Mouse (Mus musculus) T-helper 1 cell (primary cell): ENCODE measurements around the gene Tti1.
"Not testable (repeated sequence)": the region's sequence is repeated elsewhere in the genome, so short reads cannot be mapped to it uniquely, and the experiment has no call there.

Experiments used
- in situ Hi-C: fragments of 300-600 bp; cut with MboI, MseI; formaldehyde crosslinking; loops from one replicate; pipeline ENCODE4 v1.15.1; 2025; ENCODE audit warnings: high pct_unique_total_duplicates

Tti1 gene

GRCm38 (mm10) chr2:158028354-158028863 lies at the start of gene Tti1, which contains the start of gene Rprd1b:
Tti1 (minus strand) TSS chr2:158028433.
Rprd1b (plus strand) TSS chr2:158028497.
- in situ Hi-C loops: loop anchor here (25.0 kb wide), 1 partner anchor 734 kb away; the partner anchor contains the start of gene Fam83d

DNA sequence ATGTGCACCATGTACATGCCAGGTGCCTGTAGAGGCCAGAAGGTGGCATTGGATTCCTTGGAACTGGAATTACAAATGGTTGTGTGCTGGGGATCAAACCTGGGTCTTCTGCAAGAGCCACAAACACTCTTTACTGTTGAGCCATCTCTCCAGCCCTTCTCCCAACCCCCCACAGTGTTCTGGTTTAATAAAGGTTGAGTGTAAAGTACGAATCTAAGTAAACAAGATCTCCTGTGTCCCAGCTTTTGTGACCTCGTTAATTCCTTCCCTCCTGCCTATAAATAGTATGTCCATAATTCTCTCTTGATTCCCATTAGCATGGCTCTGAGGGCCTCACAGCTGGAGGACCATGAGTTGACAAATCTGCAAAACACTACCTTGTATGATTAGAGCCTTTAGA lies 49.7 kb upstream of the Tti1 start:
- in situ Hi-C loops: no loop called here

DNA sequence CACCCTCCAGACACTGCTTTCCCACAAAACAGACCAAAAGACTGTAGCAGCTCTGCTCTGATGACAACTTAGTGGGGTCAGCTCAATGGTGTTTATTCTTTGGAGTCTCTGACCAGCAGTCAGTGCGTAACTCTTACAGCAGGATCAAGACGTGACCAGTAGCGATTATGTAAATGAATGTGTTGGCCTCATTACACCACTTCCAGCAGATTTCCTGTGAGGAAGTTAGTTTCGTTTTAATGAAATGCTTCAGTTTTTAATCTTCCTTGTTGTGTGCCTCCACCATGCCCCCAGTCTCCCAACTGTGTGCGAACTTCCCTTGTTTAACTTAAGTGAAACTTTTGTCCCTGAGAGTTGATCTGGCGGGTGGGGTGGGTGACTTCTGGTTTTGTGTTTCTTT lies 48.5 kb upstream of the Tti1 start:
- in situ Hi-C loops: no loop called here

DNA sequence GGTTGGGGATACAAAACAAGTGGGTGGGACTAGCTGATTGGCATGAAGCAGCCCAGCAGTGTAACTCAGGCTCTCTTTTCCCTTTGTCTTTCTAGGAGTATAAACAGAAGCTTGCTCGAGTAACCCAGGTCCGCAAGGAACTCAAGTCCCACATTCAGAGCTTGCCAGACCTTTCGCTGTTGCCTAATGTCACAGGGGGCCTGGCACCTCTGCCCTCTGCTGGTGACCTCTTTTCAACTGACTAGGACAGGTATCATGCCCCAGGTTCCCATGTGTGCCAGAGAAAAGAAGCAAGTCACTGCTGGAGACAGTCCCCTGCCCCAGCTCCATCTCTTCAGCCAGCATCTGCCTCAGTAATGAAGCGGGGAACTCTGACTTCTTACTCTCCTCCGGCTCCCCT lies 46.6 kb upstream of the Tti1 start:
- in situ Hi-C loops: no loop called here

DNA sequence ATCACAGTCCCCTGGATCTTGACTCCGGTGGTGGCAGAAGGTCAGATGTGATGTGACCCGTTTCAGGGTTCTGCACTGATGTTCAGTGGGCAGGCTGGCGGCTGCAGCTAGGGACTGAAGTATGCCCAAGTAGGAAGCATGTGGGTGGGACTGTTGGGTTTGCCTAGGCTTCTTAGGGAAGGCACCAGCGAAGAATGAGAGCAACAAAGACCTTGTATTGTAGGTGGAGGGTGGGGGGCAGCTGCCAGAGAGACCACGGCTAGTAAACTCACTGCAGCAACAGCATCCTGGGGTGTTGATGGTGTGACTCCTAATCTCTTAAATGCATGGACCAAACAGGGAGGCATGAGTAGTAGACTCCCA lies 43.4 kb upstream of the Tti1 start:
- in situ Hi-C loops: no loop called here

DNA sequence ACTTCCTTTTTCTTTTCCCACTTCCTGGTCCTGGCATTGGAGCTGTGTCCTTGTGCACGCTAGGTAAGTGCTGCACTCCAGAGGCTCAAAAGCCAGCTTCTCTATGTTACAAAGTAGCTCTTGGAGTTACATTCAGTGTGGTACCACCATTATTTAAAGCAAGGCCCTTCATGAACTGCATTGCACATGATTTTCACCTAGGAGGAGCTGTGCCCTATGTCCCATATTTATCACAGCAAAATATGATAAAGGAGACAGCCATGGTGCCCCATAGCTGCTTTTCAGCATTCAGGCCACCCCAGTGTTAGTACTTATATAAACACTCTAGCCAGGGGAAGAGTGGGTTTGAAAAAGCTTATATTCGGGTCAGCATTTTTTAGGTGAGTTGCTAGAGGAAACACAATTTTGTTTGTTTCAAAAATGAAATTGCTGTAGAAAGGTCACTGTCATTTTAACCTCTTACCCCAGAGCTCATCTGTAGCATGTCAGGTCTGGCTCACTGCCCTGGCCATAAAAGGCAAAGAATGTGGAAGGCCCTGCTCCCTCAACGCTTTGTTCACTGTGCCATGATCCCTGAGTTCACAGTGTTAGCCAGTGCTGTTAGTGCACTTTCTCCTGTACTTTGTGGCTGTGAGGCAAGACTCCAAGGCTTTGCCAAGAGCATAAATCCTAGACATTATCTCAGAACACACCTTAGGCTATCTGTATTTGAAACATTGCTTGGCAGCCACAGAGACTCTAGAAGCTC lies 42.8 kb upstream of the Tti1 start:
- in situ Hi-C loops: no loop called here

DNA sequence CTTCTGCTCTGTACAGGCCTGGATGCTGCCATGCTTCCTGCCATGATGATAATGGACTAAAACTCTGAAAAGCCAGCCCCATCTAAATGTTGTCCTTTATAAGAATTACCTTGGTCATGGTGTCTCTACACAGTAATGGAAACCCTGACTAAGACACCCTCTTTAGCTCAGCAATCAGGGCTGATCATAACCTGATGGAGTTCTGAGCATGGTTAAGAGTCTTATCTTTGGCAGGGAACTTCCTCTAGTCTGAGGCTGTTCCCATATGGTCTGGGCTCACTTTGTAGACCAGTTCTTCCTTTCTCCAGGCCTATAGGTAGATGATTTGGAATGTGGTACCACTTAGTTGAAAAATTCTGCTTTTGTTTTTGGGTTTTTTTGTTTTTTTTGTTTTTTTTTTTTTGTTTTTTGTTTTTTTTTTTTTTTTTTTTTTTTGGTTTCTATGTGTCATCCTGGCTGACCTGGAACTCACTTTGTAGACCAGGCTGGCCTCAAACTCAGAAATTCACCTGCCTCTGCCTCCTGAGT lies 40.3 kb upstream of the Tti1 start:
- in situ Hi-C loops: no loop called here

DNA sequence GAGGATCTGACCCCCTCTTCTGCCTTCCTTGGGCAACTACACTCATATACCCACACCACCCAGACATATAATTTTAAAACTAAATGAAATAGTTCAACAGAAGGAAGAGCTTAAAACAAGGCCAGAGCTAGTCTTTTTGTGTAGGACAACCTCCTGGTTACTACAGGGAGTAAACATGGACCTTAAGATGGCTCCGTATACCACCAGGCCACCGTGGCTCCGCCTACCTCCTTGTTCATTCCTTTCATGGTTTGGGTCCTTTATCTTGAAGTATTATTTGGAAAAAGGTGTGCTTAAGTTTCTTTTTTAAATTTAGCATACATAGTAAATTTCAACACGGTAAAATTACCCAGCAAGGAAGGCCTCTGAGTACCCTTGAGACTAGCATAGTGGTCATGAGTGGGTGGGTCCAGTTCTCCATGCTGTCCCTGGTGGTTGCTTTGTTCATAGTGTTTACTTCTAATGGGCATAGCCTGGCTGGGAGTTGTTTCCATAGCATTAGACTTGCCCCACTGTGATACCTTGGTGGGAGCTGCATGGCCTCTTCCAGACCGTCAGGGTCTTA lies 39.1 kb upstream of the Tti1 start:
- in situ Hi-C loops: no loop called here

DNA sequence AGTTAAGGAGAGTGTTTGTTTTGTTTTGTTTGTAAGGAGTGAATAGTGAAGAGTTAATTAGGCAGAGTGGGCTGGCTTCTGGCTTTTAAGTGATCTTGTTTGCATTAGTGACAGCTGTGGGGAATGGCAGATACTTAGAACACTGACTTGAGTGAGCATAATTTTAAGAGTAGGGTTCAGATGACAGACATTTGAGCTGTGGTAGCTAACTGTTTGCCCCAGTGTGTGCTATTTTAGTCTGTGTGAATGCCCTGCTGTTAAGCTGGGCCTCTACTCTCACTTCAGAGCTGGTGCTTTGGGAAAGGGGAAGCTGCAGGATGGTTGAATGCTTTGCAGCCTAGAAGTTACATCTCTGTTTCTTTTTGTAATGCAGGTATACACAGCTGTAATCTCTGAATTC lies 38.2 kb upstream of the Tti1 start:
- in situ Hi-C loops: no loop called here

GRCm38 (mm10) chr2:158065064-158065463 lies 36.8 kb upstream of the Tti1 start:
- in situ Hi-C loops: no loop called here

- in situ Hi-C loops: no loop called here
Measured at GRCm38 (mm10) chr2:158064571-158065048, 36.4 kb upstream of the Tti1 start.

DNA sequence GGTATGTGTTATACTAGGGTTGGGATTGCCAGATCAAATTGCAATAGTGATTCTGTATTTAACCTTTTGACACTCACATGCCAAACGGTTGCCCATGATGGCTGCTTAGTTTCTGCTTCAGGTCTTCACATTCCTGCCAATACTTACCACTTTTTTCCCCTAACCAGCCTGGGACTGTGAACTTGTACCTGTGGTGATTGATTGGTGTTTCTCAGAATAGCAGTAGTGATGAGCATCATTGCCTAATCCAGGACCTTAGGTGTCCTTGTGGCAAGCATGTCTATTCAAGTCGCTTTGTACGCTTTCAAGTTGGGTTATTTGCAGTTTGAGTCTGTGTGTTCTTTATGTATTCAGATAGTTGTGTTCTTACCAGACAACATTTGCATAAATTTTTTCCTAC lies 34.8 kb upstream of the Tti1 start:
- in situ Hi-C loops: no loop called here

- in situ Hi-C loops: no loop called here
Measured at GRCm38 (mm10) chr2:158059666-158060105, 31.5 kb upstream of the Tti1 start.

- in situ Hi-C loops: no loop called here
Measured at GRCm38 (mm10) chr2:158058534-158058933, 30.3 kb upstream of the Tti1 start.

DNA sequence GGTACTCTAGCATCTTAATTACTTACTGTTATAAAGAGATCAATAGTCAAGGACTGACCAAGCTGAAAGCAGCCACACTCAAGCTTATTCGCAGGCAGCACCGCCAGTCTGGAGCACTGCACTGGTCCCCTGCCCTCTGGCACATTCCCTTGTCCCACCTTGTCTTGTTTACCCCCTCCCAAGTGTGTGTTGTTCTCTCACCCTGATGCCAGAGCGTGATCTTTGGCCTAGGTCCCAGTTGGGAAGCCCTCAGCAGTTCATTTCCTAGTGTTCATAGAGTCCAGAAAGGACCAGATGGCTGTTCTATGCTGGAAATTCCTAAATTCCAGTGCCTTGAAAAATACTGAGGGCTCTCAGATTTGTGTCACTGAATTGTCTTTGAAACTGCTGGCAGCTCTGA lies 28.8 kb upstream of the Tti1 start:
- in situ Hi-C loops: no loop called here

- in situ Hi-C loops: not testable (repeated sequence)
Measured at GRCm38 (mm10) chr2:158055383-158055782, 27.1 kb upstream of the Tti1 start.

- in situ Hi-C loops: no loop called here
Measured at GRCm38 (mm10) chr2:158054596-158054995, 26.4 kb upstream of the Tti1 start.

DNA sequence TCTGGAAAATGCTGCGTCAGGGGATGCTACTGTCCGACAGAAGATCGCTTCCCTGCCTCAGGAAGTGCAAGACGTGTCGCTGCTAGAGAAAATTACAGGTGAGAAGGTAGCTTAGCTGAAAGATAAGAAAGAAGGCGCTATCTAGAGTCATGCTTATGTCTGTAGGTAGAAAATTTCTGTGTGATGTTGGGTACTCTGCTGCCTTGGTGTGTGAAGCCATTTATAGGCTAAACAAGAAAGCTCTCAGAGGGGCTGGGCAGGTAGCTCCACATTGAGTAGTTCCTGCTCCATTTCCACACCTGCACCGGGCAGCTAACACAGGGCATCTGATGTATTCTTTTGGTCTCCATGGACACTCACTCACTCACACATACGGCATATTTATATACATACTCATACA lies 21.9 kb upstream of the Tti1 start:
- in situ Hi-C loops: no loop called here

DNA sequence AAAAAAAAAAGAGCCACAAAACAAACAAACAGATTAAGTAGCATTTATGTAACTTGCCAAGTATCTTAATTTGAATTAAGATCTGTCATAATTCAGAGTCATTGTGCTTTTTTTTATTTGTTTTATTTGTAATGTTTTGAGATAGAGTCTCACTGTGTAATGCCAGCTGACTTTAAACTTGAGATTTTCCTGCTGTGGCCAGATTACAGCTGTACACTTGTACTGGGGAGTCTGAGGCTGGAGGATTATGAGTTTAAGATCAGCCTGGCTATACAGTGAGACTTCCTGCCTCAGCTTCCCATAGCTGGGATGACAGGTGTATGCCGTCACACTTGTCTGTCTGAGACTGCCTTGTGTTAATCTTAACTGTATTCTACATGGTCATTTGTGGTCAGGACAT lies 20.5 kb upstream of the Tti1 start:
- in situ Hi-C loops: loop anchor here (25.0 kb wide), 1 partner anchor 714 kb away; the partner anchor contains the start of gene Fam83d

DNA sequence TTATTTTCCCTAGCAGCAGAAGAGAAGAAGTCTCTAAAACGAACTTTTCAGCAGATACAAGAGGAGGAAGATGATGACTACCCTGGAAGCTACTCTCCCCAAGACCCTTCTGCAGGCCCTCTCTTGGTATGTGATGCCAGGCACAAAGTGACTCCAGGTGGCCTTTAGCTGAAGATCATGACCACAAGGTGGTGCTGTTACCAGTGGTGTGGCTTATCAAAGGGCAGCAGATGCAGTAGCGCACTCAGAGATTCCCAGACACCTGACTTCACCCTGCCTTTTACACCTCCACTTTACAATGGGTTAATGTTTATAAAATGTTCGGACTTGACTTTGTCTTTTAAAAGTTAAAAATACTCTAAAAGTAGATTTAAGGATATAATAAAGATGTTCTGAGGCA lies 19.7 kb upstream of the Tti1 start:
- in situ Hi-C loops: loop anchor here (25.0 kb wide), 1 partner anchor 714 kb away; the partner anchor contains the start of gene Fam83d

GRCm38 (mm10) chr2:158046186-158046585 lies 18.0 kb upstream of the Tti1 start:
- in situ Hi-C loops: loop anchor here (25.0 kb wide), 1 partner anchor 716 kb away; the partner anchor contains the start of gene Fam83d

DNA sequence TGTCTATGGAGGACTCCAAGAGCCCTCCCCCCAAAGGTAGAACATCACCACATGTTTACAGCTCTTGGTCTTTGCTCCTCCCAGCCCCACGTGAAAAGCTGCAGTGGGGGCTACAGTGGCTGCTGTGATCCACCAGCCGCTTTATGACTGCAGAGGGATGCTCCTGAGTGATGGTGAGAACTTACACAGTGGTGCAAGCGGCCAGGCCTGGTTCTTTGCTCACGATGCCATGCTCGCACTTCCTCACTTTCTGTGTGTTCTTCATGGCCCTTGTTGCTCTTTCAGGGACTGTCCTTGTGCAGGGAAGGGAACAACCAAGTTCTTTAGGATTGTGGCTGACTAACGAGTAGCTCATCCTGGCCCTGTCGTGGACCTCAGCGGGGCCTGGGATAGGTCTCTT lies 15.3 kb upstream of the Tti1 start:
- in situ Hi-C loops: loop anchor here (25.0 kb wide), 1 partner anchor 719 kb away; the partner anchor contains the start of gene Fam83d
